Mouse (Mus musculus) testis, adult 2 months (tissue): ENCODE measurements around the gene Tfeb.
A peak's percentile ranks its signal among the peaks of the same experiment; 100 is the strongest.

Experiments
- CTCF ChIP-seq: fragments of 200-500 bp; IDR thresholded peaks from 2 replicates; pipeline ENCODE4 v1.5.1; 2012; ENCODE audit warnings: low read depth, mild to moderate bottlenecking, inconsistent platforms, low read length, moderate library complexity; ENCODE audit not compliant: control insufficient read depth, insufficient read depth, insufficient replicate concordance
- POLR2A ChIP-seq: fragments of 200-500 bp; IDR thresholded peaks from 2 replicates; pipeline ENCODE4 v1.6.1; 2012; ENCODE audit warnings: low read depth, mild to moderate bottlenecking, inconsistent platforms, low read length, moderate library complexity; ENCODE audit not compliant: control insufficient read depth

DNA sequence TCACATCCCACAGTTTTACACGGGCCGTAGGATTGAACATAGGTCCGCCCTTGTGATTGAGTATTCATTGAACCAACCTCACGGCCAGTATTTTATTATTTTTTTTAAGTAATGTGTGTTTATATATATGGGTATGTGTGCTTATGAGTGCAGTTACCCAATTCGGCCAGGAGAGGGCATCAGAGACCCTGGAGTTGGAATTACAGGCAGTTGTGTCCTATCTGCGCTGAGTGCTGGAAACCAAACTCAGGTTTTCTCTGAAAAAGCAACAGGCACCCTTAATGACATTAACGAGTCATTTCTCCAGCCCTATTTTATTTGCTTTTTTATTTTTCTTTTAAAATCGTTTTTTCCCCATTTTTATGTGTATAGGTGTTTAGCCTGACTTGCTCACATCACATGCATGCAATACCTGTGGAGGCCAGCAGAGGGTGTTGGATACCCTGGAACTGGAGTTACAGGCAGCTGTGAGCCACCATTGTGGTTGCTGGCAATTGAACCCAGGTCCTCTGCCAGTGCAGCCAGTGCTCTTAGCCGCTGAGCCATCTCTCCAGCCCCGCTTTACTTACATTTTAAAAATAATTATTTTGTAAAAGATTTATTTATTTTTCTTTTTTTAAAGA lies 8.0 kb downstream of the Tfeb start:
- TF ChIP-seq POLR2A = no peak
- peak; percentile 77; the same call in 1 of the 2 replicates for TF ChIP-seq CTCF
